Mouse (Mus musculus) splenic B cell, adult 2 months (primary cell): ENCODE measurements around the gene Kcp.

Experiments
- DNase-seq: peaks from one replicate; pipeline ENCODE4 v3.0.0-alpha.2; 2011; ENCODE audit warnings: low read depth, low spot score
- H3K27me3 ChIP-seq: 2 replicates; pipeline ENCODE4 v1.6.1; 2012; ENCODE audit warnings: mild to moderate bottlenecking, low read length, moderate library complexity, mixed read lengths; ENCODE audit not compliant: control insufficient read depth, poor library complexity, insufficient read depth, severe bottlenecking
- H3K36me3 ChIP-seq: 2 replicates; pipeline ENCODE4 v1.6.1; 2012; ENCODE audit warnings: mild to moderate bottlenecking, low read length, moderate library complexity, mixed read lengths; ENCODE audit not compliant: control insufficient read depth, poor library complexity, insufficient read depth, severe bottlenecking

Kcp gene

DNA sequence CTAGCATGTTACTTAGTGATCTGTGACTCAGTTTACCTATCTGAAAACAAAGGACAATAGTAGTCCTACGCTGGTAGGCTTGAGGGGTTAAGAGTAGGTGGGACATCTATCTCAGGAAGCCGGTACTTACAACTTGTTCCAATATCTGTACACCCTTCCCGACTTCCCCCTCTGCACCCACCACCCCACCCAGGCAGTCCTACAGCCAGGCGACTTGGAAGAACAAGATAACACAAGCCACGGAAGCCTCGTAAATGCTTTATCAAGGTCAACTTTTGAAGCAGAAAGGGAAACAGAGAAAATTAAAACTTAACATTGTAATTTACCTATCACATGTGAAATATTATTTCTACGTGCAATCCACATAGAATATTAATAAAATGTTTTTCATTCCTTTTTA lies 7.6 kb downstream of the Kcp start:
- no peaks in the 10 kb centered on the region for H3K27me3 ChIP-seq
- DNase-seq = no peak
- H3K36me3 ChIP-seq = no peaks in the 10 kb centered on the region

DNA sequence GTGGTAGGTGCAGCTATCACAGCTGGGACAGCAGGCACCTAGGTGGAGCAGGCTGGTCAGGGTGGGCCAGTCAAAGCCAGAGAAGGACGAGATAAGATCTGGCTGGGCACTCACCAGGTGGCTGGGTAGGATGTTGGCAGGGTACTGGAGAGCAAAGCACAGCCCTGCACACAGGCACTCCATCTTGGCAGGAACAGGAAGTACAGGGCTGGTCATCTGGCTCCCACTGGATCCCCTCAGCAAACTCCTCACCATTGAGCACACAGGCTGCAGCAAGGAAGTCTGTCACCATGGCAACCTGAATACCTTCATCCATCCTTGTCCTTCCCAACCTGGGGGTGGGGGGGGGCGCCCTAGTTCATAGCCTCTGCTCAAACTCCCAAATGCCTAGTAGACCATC lies 10.0 kb downstream of the Kcp start:
- no peaks in the 10 kb centered on the region for H3K36me3 ChIP-seq
- H3K27me3 ChIP-seq = no peaks in the 10 kb centered on the region
- no peak for DNase-seq

DNA sequence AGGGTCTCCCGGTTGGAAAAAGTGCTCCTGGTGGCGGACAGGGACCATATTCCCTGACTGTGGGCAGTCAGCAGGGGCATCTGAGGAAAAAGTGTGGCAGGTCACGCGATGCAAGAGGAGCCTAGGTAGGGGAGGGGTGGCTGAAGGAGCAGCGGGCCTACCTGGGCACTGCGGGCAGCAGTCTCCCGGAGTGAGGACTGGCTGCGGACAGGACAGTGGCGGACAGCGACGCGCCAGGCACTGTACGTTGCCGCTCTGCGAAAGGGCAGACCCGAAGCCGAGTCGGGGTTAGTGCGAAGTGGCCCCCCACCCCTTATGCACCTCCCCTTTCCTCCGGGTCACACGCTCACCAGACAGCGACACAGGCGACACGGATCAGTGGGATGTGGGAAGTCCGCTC lies 11.5 kb downstream of the Kcp start:
- Histone ChIP-seq H3K36me3 (no peaks in the 10 kb centered on the region), H3K27me3 (no peaks in the 10 kb centered on the region)
- no peak for DNase-seq

- DNase-seq = no peak
- Histone ChIP-seq H3K27me3 (no peaks in the 10 kb centered on the region), H3K36me3 (no peaks in the 10 kb centered on the region)
Observed at GRCm38 (mm10) chr6:29494101-29494500, 13.7 kb downstream of the Kcp start.

DNA sequence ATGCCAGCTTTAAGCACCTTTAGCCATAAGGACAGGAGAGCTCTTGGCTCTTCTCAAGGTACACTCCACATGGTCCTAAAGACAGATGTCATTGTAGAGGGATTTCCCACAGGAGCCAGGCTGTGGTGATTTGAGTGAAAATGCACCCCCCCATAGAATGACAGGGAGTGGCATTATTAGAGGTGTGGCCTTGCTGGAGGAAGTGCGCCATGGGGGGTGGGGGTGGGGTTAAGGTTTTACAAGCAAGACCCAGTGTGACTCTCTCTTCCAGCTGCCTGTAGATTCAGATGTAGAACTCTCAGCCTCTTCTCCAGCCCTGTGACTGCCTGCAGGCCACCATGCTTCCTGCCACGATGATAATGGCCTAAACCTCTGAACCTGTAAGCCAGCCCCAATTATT lies 21.8 kb downstream of the Kcp start:
- no peaks in the 10 kb centered on the region for H3K27me3 ChIP-seq
- DNase-seq = no peak
- H3K36me3 ChIP-seq = no peaks in the 10 kb centered on the region

GRCm38 (mm10) chr6:29484716-29485559 lies 22.8 kb downstream of the Kcp start:
- Histone ChIP-seq H3K27me3 (no peaks in the 10 kb centered on the region), H3K36me3 (no peaks in the 10 kb centered on the region)
- peak; percentile 75 for DNase-seq

DNA sequence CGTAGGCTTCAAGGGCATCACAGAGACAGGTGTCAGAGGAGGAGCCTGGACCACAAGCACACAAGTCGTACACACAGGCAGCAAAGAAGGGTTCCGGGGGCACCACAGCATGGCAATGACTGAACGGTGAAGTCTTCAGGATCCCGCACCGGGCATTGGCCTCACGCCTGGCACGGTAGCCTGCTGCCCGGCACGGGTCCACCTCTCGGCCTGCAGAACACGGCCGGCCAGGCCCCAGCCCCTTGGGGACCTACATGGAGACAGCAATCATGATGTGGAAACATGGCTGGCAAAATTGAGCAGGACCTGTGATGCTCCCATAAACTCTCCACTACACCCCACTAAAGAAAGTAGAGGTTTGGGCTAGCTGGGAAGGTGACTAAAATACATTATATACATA lies 25.1 kb downstream of the Kcp start:
- H3K27me3 ChIP-seq = no peaks in the 10 kb centered on the region
- no peaks in the 10 kb centered on the region for H3K36me3 ChIP-seq
- DNase-seq = no peak

GRCm38 (mm10) chr6:29474736-29475135 lies 33.0 kb downstream of the Kcp start:
- no peaks in the 10 kb centered on the region for H3K27me3 ChIP-seq
- DNase-seq = no peak
- H3K36me3 ChIP-seq = peaks cover 3% of the 10 kb centered on the region; the same call in 1 of the 2 replicates

- DNase-seq = peak; percentile 78
- Histone ChIP-seq H3K36me3 (peaks cover 3% of the 10 kb centered on the region; the same call in 1 of the 2 replicates), H3K27me3 (no peaks in the 10 kb centered on the region)
Observed at GRCm38 (mm10) chr6:29473941-29474691, 33.6 kb downstream of the Kcp start.

DNA sequence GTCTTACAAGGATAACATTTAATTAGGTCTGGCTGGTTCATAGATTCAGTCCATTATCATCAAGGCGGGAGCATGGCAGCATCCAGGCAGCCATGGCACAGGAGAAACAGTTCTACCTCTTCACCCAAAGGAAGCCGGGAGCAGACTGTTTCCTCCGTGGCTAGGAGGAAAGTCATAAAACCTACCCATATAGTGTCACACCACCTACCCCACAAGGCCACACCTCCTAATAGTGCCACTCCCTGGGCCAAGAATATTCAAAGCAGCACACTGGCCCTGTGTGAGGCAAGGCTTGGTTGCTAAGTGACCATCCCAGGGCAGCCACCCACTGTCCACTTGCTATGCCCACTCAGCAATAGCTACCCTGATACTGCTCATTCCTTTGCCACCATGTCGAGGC lies 36.6 kb downstream of the Kcp start, which contains the start of gene Atp6v1fnb:
Atp6v1fnb (plus strand) TSS at position 301 of the 400 bp plus-strand sequence.
- DNase-seq = no peak
- Histone ChIP-seq H3K36me3 (peaks cover 3% of the 10 kb centered on the region; the same call in 1 of the 2 replicates), H3K27me3 (no peaks in the 10 kb centered on the region)

- no peak for DNase-seq
- Histone ChIP-seq H3K27me3 (no peaks in the 10 kb centered on the region), H3K36me3 (peaks cover 3% of the 10 kb centered on the region; the same call in 1 of the 2 replicates)
Observed at GRCm38 (mm10) chr6:29468851-29469250, 38.9 kb downstream of the Kcp start.

DNA sequence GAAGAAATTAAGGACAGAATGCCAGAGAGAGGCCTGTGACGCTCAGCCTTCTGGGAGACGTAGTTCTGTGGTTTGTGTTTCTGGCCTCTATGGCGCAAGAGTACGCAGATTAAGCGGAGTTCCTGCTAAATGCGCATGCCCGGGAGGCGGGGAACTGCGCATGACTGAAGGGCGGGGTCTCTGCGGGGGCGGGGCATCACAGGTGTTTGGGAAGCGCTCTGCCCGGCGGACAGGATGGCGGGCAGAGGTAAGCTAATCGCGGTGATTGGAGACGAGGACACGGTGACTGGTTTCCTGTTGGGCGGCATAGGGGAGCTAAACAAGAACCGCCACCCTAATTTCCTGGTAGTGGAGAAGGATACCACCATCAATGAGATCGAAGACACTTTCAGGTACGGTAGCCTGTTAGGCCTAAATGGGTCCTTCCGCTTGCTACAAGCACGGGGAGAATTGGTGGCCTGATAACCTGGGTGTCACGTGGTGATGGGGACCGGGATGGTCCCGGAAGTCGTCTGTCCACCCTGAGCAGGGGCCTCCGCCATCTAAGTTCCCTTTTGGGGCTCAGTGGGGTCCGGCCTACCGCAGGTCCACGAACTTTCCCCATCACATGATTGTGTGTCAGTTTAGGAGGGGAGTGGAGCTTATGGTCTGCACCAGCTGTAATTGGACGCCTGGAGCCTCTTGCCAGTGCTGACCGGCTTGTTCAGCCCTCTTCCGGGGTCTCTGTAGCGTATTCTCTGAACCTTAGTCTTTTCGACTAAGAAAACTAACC lies 40.0 kb downstream of the Kcp start, which contains the start of gene Atp6v1f:
Atp6v1f (plus strand) TSS at position 136 of the 772 bp plus-strand sequence.
- peaks cover 3% of the 10 kb centered on the region; the same call in 1 of the 2 replicates for H3K36me3 ChIP-seq
- DNase-seq = peak; percentile 97
- H3K27me3 ChIP-seq = no peaks in the 10 kb centered on the region; the same call in 1 of the 2 replicates

DNA sequence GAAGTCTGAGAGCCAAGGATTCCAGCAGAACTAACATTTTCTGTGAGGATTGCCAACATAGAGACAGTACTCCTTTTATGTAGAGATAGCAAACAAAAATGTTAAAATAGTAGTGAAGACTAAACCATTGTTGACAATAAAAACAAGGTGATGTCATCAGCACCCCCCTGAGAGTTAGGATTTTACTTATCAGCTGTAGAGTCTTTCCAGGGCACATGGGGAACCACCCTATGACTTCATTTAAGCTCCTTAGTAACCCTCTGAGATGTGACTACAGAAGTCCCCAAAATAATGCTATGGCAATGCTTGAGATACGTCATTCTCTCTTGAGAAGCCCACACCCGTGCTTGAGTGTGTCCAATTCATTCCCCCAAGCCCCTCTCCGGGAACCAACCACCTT lies 44.4 kb downstream of the Kcp start:
- no peaks in the 10 kb centered on the region; the same call in 1 of the 2 replicates for H3K27me3 ChIP-seq
- DNase-seq = no peak
- H3K36me3 ChIP-seq = no peaks in the 10 kb centered on the region

DNA sequence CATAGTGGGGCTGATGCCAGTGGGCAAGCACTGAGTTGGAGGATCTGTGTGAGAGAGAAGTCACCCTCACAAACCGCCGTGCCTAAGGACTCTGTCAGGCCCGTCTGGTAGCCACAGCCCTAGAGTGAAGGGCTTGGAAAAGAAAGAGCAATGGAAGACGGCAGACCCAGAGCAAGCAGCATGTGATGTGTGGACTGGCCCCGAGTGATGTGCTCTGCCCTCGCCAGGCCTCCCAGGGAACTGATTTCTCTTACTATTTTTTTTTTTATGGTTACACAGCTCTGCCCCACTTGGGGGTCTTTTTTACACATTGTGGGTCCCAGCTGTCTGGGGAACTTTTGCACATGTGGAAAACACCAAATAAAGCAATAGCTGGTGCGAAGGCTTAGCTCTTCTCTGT lies 46.2 kb downstream of the Kcp start:
- DNase-seq = no peak
- no peaks in the 10 kb centered on the region for H3K36me3 ChIP-seq
- H3K27me3 ChIP-seq = no peaks in the 10 kb centered on the region; the same call in 1 of the 2 replicates
